Mouse (Mus musculus) naive thymus-derived CD4-positive, alpha-beta T cell, adult 2 months (primary cell): ENCODE data around the gene Sele.
A peak's percentile ranks its signal among the peaks of the same experiment; 100 is the strongest.

Source experiments
- DNase-seq: peaks from one replicate; pipeline ENCODE4 v3.0.0-alpha.2; 2011; ENCODE audit warnings: low read depth

The Sele gene

DNA sequence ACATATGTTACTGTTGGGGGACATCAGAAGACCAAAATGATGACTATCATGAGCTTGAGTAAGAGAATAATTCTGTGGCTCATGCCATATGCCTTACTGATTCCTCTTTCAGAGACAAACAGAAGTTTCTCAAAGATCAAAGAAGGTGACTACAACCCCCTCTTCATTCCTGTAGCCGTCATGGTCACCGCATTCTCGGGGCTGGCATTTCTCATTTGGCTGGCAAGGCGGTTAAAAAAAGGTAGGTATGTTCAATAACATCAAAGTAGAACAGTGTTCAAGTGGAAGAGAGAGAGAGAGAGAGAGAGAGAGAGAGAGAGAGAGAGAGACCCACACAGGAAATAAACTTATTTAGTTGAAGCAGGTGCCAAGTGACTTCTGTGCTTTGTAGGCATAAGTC lies 24.0 kb downstream of the Sele start:
- DNase-seq: peak; percentile 81

GRCm38 (mm10) chr1:164073091-164073490 lies 25.1 kb downstream of the Sele start:
- DNase-seq: peak; percentile 59

DNA sequence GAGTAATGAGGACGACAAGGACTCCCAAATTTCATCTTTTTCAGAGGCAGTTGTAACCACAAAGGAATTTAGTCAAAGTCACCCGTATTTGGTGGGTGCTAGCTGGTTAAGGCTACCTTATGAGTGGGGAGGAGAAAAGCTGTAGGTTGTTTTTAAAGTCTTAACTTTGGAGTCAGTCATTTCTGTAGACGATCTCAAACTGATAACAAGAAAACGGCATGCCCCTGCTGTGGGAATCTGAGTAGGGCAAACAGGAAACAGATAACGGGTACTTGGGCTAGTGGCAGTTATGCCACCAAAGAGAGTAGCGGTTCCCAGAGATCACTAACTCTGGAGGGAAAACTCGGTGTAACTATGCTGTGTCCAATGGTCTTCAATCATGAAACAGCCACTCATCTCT lies 25.8 kb downstream of the Sele start:
- peak; percentile 58 for DNase-seq

DNA sequence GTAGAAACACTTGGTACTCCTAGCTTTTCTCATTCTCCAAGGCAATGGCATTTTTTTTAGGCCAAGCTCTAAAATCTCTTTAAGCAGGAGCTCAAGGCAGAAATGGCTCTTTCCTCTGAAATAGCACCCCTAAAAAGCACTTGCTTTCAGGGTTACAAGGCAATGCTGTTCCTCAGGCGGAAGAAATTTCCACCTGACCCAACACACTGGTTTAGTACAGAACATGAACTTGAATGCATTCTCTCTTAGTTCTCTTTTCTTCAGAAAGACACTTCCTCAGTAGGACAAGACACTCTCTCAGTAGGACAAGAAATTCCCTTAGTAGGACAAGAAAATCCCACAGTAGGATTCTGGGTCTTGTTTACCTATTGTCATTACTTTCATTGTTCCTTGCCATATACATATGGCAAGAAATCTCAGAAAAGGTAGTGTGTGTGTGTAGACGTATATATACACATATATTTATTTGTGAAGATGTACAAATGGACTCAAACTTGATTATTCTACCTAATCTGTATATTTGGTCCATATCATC lies 26.6 kb downstream of the Sele start:
- DNase-seq: peak; percentile 39

- DNase-seq: peak; percentile 51
Measured at GRCm38 (mm10) chr1:164075416-164075815, 27.4 kb downstream of the Sele start.

DNA sequence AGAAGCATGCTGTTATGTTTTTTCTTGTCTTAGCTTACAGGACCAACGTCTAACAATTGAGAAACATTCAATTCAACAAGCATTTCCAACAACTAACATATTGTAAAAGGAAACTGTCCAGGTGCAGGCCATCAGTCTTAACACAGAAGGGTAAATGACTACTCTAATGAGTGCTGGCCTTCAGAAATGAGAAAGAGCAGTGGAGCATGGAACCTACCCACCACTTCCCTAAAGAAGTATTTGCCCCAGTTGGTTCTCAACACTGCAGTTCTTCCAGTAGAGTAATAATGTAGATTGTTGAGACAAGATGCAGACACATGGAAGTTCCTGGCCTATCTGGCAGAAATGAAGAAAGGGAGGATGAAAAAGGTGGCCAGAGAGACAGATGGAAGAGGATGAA lies 28.4 kb downstream of the Sele start:
- peak; percentile 26 for DNase-seq

- DNase-seq: peak; percentile 66
Measured at GRCm38 (mm10) chr1:164077031-164077430, 29.0 kb downstream of the Sele start.

GRCm38 (mm10) chr1:164078323-164078741 lies 30.3 kb downstream of the Sele start:
- DNase-seq: peak; percentile 75

- peak; percentile 45 for DNase-seq
Measured at GRCm38 (mm10) chr1:164079091-164079490, 31.1 kb downstream of the Sele start.

DNA sequence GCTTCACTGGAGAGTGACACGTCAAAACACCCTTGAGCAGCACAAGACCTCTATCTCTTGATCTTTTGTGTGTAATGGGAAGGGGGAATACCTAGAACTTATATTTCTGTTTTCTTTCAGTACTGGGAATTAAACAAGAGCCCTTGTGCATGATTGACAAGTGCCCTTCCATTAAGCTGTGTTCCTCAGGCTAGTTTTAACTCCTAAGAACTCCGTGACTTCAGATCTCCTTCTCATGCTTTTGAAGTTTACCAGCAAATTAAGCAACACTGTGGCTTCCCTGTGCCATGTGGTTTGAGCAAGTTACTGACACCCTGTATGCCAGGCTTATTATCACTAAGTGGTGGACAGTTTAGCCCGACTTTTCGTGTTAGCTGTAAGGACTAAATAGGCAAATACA lies 35.0 kb downstream of the Sele start:
- DNase-seq: peak; percentile 54

DNA sequence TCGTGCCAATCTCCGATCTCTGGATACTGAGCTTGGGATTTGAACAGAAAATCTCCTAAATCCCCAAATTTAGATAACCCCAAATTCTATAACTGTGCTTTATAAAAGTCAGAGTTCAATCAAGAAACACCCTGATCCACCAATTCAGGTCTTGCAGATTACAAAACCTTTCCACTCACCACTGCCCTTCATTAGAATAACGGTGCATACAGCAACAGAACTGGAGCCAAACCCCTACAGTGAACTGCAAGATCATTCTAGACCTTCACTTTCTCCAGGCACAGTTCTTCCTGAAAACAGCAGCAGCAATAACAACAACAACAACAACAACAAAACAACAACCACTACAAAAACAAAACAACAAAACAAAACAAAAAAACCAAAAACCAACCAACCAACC lies 38.8 kb downstream of the Sele start:
- DNase-seq: no peak

DNA sequence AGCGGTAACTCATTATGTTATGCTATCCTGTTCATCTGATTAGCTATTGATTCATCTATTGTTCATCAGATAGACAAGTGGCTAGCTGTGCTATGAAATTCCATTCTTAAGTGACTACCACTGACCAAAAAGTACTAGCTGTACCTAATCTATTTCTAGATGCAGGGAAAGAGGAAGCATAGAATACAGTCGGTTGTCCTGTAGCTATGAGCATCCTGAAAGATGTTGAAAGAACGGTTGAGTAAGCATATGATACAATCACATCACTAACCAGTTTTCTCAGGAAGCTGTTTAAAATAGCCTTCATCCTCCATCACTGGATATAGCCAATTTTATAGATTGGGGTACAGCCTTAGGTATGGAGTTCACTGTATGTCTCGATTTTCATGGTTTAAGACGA lies 39.8 kb downstream of the Sele start:
- DNase-seq: no peak

- DNase-seq: no peak
Measured at GRCm38 (mm10) chr1:164096780-164097179, 48.7 kb downstream of the Sele start.

DNA sequence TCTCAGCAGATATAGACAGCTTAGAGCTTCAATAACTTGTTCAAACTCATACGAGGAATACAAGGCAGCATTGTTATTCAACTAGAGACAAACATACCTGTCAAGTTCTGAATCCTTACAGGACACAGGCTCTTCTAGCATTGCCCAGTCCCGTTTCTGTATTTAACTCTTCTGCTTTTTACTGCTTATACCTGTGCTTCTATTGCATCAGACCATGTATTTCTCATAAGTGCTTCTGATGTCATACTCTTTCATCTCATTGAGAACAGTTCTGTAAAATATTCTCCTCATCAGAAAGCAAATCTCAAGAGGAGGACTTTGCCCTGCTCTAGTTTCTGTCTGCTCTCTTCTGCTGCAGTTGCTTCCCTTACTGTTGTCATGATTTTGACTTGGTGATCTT lies 49.9 kb downstream of the Sele start:
- DNase-seq: no peak

DNA sequence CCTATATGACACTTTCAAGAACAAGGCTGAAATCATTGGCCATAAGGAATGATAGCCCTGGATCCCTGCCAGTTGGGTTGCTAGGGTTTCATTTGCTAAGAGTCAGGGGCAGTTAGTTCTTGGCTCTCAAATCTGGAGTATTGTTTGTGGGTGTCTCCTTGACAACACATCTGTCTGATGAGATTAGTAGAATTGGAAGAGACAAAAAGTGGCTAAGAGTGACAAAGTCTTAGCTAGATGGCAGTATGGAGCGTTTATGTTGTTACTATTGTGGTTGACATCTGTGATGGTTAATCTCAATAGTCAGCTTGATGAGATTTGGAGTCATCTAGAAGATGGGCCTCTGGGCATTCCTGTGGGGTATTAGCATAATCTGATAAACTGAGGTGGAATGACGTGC lies 50.3 kb downstream of the Sele start:
- peak; percentile 65 for DNase-seq
